Mouse (Mus musculus) kidney, postnatal 25 days (tissue): Measurements from ENCODE around the gene Prr19.

Experiments
- DNase-seq, 2 experiments: peaks; one replicate each; pipeline ENCODE4 v3.0.0; 2021; ENCODE audit warnings: mixed read lengths in 2 of 2

Prr19 gene

DNA sequence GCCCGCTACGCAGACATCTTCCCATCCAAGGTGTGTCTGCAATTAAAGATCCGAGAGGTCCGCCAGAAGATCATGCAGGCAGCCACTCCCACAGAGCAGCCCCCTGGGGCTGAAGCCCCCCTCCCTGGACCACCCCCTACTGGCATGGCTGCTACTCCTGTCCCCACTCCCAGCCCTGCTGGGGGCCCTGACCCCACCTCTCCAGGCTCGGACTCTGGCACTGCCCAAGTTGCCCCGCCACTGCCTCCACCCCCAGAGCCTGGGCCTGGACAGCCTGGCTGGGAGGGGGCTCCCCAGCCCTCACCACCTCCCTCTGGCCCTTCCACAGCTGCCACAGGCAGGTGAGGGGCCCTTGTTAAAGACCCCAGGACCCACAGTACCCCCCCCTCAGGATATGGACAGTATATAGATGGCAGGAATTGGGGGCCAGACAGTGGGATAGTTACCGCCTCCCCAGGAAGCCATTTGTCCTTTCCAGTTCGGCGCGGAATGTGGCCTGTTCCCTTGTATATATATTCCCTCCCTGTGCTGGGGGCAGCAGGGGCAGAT lies 7.9 kb upstream of the Prr19 start:
- DNase-seq = peak in 1 of 2 experiments; percentile 34

DNA sequence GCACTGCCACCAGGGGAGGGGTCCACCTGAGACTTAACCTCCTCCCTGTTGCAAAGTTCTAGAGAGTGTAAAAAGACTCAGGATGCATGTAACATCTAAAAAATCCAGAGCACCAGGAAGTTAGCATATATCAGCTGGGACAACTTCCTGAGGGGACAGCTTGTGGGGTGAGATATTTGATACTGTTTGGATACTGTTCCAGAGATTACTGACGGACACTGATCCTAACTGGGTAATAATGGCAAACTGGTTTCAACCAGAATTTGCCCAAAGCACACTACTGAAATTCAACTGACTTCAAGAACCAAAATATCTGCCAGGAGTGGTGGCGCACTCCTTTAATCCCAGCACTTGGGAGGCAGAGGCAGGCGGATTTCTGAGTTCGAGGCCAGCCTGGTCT lies 6.7 kb upstream of the Prr19 start:
- DNase-seq = no peak

DNA sequence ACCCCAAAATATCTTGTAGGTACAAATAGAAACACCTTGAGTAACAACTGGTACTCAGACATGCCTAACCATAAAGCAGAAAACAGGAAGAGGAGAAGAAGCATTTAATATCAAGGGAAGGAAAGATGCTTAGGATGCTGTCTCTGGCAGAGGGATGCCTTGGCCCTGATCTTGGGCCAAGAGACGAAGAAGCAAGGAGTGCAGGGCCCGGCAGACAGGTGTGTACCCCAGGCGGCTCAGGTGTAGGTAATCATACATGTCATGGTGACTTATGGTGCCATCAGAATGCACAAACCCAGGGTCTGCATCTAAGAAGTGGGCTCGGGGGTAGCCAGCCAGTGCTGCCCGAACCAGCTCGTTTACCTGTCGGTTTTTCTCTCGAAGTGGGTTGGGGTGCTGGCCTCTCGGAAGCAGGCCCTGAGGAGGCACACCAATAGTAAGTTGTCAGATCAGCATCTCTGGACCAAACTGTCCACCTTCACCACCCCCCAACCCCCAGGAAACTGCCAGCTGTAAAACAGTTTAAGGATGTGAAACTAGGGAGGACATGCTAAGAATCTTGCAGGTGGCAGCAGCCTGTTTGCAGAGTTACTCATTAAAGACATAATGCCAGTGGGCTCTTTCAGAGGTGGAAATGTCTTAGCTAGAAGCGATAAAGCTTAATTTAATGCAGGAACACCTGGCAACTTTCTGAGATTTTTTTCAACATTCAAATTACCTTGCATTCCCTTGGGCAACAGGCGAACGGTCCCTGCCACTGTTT lies 6.1 kb upstream of the Prr19 start:
- no peak for DNase-seq

DNA sequence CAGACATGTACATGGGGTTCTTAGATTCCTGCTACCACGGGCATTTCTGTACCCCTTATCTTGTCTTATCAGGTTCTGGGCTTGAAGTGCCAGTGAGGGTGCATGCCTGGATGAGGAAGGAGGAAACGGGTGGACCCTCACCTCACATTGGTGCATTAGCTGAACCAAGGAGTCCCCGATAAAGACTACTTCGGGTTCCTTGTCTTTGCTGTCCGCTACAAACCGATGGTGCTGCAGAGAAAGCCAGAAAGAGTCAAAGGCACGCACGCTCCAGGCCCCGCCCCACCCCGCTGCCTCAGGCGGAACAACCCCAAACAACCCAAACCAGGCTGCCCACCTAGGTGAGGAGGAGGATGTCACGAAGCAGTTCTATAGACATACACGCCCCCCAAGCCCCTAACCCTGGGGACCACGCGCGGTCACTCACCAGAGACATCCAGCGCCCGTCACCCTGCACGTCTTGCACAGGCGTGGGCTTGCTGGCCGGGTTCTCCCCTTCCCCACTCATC lies 4.2 kb upstream of the Prr19 start:
- peak in 1 of 2 experiments; percentile 37 for DNase-seq

DNA sequence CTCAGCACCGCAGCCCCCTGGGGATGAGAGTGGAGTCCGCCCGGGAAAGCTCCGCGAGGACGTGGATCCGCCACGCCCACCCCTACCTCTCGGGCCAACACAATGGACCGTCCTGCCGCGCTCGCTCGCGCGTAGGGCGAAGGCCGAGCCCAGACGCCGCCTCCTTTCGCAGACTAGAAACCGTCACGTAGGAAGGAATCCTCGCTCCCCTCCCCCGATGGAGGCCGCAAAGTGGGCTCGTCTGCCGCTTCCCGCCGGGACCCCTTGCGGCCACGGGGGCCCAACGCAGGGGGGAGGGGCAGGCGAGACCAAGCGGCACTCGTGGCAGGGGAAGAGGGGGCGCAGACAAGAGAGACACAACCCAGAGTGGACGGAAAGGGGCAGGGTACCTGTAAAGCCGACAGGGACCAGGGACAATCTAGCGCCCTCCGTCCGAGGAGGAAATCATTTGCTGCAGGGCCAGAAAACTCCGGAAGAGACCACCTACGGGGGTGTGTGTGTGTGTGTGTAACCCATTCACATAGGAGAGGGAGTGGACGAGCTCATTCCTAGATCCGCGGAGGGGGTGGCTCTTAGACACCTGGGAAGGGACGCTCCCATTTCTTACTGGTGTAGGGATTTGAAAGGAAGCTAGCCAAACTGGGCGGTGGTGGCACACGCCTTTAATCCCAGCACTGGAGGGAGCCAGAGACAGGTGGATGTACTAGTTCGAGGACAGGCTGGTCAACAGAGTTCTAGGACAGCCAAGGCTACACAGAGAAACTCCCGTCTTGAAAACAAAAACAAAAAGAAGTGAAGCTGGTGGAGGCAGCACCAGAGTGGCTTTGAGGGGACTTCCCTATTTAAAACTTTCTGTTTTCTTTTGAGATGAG lies 3.5 kb upstream of the Prr19 start, which contains the start of gene Pafah1b3:
Gene Pafah1b3 (minus strand): TSS at position 533 of the 872 bp plus-strand sequence.
- peak; percentile 81 to 92 for DNase-seq

DNA sequence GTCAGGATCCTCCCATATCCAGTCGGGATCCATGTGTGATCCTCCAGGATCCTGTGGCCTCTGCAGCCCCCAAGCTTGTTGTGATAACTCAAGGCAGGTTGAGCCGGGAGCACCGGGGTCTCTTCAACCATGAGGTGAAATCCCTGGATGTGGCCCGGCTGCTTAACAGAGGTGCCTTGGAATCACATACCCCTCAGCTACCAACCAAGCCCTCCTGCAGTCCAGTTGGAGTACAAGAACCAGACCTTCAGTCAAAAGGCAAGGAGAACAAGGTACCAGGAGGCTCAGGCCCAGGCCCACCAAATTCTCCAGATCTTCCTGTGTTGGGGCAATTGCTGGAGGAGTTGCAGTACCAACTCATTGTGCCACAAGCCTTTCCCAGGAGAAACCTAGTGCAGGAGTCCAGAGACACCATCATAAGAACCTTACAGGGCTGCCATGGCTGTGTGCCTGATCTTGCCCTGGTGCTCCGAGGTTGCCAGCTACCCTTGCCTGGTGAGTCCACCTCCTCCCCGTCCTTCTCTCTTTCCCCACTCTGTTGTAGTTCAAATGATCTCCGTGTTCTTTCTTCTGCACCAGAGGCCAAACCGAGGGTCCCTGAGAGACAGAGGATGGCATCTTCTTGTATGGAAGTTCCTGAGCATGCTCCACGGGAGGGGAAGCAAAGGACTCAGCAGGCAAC lies 1.9 kb downstream of the Prr19 start:
- no peak for DNase-seq

DNA sequence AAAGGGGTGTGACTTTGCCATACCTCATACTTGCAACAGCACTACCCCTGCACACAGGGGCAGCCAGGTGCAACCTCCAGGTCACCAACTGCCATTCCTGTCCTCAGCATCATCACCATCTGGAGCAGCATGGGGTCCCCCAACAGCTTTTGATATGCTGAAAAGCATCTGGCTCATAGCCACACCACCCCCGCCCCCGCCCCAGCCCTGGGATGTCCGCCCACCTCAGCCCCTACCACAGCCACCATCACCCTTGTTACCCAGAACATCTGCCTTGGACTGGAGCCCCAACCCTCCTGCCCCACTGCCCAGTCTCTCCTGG lies 2.4 kb downstream of the Prr19 start:
- no peak for DNase-seq

DNA sequence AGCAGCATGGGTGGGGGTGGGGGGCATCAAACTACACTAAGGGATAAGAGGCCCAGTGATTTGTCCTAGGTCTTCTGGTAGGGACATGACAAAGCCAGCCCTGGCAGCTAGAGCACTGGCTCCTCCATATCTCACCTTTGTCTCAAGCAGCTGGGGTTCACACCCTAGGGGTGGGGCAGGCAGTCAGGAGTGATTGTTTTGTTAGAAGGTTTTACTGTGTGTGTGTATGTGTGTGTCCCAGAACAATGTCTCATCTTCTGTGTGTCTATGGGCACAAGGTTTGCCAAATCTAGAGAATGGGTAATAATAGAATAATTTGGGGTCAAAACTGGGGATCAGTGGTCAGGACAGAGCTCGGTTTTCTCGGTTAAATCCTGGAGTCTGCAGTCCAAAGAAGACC lies 4.3 kb downstream of the Prr19 start:
- DNase-seq = no peak

DNA sequence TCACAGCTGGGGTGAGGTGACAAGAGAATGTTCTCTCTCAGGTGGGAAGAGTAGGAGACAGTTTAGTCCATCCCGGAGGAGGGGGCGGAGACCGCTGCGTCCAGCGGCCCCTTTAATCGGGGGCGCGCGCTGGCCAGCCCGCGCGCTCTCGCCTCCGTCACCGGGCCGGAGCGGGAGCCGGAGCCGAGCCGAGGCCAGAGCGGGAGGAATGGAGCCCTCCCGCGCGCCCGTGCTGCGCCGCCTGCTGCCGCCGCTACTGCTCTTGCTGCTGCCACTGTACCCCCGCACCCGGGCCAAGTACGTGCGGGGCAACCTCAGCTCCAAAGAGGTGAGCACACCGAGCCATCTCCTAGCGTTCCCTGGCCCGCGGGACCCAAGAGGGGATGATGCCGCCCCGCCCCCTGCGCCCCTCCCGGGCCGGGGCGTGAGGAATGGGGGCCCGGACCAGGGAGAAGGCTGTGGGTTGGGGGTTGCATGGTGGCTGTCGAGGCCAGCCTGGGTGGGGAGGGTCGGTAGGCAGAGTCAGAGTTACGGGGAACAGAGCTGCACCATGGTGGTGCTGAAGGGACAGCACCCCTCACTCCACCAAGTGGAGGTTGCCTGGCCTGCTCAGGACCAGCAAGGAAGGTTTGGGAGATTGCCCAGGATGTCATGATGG lies 4.9 kb downstream of the Prr19 start, which contains the start of gene Tmem145:
Gene Tmem145 (plus strand): TSS at position 151 of the 658 bp plus-strand sequence.
- peak; percentile 48 to 64 for DNase-seq

DNA sequence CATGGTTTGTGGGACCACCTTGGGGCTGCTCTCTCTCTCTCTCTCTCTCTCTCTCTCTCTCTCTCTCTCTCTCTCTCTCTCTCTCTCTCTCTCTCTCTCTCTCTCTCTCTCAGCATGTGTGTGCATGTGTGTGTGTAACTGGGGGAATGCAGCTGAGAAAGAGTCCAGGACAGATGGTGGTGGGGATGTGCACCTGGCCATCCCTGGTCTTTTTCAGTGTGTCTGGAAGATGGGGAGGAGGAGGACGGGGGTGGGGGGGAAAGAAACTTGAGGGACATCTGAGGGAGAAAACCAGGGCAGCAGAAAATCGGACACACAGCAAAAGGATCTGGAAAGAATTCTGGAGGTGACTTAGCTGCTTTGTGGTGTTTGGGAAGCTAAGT lies 5.4 kb downstream of the Prr19 start:
- no peak for DNase-seq

DNA sequence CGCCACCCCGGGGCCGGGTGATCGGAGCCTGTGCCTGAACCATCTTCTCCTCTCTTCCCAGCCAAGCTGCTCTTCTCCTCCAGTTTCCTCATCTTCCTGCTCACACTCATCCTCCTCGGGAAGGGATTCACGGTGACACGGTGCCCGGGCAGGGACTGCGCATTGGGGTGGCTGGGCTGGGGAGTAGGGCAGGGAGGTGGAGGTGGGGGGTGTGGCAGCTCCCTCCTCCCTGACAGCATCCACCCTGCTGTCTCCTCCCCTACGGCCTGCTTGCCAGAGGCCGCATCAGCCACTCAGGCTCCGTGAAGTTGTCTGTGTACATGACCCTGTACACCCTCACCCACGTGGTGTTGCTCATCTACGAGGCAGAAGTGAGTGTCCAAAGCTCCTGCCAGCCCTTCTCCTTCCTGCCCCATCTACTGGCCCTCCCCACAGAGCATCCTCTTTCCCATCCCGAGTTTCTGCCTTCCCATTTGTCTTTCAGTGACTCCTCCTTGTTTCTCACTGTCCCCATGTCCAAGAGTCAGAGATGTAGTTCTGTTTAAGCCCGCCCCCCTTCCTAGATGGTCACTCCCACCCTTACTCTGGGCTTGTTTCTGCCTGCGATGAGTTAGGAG lies 7.6 kb downstream of the Prr19 start:
- DNase-seq = no peak

DNA sequence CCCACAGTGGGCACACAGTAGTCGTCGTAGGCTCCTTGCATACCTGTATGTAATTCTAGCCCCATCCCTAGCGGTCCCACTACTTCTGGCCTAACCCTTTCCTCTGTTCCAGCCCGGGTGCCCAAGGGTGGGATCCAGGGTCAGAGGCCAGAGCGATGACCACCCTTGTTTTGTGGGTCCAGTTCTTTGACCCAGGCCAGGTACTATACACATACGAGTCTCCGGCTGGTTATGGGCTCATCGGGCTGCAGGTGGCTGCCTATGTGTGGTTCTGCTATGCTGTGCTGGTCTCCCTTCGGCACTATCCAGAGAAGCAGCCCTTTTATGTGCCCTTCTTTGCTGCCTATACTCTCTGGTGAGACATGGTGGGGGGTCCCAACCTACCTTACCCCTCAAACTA lies 8.2 kb downstream of the Prr19 start:
- DNase-seq = no peak

DNA sequence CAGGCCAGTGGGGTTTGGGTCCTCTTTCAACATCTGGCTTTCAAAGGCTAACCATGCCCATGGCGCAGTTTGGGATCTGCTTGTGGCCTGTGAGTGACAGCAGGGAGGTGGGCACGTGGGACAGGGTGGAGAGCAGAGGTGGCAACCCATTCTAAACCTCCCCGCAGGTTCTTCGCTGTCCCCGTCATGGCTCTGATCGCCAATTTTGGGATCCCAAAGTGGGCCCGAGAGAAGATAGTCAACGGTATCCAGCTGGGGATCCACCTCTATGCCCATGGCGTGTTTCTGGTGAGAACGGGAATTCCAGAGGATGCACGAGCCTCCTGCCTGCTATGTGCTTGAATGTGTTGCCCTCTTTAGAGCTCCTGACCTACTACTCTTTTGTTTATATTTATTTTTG lies 10.0 kb downstream of the Prr19 start:
- no peak for DNase-seq

DNA sequence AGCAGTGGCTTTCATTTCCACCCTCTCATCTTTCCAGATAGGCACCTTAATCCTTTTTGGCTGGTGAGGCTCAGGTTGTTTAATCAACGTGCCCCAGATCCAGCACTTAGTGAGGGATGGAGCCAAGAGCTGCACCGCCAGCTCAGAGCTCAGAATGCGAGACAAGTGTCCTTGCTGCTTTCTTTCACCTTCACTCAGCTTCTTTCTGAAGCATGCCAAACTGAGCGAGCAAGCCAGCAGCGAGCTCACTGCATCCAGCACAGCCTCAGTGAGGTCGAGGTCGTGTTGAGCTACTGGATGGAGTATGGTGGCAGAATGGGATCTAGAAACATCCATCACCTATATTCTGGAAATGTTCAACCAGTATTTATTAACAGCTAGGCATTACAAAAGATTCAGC lies 12.1 kb downstream of the Prr19 start:
- DNase-seq = no peak

DNA sequence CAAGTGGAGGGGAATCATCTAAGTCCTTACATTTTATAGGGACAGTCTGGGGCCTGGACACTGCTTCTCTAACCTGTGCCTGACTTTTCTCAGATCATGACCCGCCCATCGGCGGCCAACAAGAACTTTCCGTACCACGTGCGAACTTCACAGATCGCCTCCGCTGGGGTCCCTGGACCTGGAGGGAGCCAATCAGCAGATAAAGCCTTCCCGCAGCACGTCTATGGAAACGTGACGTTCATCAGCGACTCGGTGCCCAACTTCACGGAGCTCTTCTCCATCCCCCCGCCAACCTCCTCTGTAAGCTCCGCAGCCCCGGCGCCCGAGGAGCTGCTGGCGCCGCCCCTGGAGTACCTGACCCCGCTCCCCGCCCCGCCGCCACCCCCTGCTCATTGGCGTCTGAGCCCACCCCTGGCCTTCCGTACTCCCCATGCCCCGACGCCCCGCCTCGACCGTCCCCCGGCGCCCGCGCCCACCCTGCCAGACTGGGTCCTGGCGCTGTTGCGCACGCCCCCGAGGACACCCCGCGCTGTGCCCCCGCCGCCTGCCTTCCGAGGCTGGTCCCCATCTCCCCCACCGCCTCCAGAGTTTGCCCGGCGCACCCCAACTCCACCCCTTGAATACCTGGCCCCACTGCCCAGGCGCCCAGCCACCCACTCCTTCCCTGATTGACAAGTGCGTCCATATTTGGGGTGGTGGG lies 13.5 kb downstream of the Prr19 start:
- DNase-seq = no peak

DNA sequence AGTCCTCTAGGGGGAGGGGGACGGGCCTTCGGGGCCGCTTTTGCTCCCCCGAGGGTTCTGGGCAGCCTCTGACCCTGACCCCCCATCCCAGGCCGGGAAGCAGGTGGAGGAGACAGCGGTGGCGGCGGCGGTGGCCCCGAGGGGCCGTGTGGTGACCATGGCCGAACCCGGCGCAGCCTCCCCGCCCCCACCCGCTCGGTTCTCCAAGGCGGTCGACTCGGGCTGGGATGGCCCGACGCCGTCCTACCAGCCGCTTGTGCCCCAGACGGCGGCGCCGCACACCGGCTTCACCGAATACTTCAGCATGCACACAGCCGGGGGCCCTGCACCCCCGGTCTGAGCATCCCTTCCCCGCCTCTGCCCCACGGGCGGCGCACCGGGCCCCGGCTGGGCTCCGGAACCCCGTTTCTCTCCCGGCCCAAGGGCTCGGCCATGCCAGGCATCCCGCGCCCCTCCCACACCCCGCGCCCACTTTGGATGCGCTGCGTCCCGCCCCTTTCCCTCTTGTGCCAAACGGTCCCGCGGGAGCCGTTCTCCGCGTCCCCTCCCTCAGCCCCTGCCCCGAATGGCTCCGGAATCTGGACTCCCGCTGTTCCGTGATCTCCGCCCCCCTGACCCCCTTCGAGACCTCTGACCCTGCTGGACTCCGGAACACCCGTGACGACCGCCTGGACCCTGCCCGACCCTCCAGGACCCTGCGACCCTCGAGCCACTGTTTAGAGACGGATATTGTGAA lies 14.3 kb downstream of the Prr19 start:
- peak in 1 of 2 experiments; percentile 16 for DNase-seq

DNA sequence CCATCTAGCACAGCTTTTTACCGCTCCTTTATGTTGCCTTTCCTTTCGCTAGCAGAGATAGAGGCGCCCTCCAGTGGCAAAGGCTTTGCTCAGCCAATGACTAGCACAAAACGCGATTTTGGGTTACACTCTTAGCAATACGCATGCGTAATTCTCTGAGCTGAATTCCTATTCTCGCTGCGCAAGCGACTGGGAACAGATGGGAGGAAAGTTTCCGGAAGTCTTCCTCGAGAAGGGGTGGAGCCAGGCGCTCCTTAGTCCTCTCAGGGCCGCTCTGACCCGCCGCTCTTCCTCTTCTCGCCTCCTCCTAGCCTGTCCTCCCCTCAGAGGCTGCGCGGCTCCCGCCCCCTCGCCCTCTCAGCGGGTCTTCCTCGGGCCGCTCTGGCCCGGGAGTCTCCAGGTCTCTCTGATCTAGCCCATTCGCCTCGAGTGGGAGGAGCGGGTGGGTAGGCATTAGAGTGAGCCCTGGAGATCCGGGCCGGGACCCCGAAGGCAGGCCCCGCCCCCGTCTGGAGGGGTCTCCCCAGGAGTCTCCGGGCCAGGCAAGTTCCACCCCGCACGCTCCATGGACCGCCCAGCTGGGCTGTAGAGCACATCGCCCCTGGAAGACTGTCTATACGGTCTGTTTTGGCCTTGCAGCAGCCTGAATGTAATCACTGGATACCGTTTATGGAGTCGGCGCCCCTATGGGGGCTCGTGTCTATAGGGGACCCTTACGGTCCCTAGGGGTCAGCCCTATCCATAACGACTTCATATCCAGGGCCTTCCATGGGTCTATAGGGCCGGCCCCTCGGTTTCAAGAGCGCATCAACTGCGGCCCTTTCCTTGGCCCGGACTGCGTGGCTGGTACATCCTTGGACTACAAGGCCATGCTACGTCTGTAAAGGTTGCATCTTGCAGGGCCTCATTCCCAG lies 15.6 kb downstream of the Prr19 start, which contains the start of gene Megf8:
Gene Megf8 (plus strand): TSS at position 633 of the 914 bp plus-strand sequence.
- peak; percentile 97 to 98 for DNase-seq

DNA sequence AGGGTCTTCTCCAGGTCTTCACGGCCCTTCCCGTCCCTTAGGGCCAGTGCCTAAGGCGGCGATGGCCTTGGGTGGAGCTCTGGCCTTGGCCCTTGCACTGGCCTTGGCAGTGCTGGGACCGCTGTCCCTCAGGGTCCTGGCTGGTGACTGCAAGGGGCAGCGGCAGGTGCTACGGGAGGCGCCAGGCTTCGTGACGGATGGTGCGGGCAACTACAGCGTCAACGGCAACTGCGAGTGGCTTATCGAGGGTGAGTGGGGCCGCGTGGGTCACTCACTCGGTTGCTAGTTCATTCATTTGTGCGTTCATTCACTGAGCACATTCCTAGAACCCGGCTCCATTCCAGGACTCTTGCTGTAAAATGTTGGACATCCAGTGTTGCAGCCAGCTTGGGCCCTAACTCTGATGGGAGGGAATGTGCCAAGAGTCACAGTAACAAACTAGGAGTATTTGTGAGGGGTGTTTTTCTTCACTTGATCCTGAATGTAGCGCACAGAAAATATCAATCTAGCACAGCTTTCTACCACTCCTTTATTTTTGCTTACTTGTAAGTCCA lies 16.3 kb downstream of the Prr19 start:
- no peak for DNase-seq

DNA sequence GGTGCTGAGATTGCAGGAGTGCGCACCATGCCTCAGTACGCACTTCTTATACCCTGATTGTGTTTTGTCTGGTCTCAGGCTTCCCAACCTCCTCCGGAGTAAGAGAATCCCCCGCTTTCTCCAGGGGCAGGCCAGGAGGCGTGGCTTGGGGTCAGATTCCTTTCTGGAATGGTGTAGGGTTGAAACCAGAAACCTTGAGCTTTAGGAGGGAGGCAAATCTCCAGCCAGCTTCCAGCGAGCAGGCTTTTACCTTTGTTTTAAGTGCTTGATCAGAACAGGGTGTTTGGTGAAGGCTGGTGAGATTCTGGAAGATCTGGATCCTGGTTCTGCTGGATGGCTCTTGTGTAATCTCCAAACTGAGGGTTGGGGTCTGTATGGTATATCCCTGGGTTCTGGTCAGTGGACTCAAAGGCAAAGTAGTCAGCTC lies 20.9 kb downstream of the Prr19 start:
- DNase-seq = peak in 1 of 2 experiments; percentile 19
